Mouse (Mus musculus): ENCODE measurements around the gene Arl6.

Arl6 gene

GRCm38 (mm10) chr16:59639102-59639691 lies at the start of gene Arl6:
Arl6 (minus strand) TSS chr16:59639391.
- peak; percentile 91 for DNase-seq (ENCODE audit: low read depth, low spot score)

DNA sequence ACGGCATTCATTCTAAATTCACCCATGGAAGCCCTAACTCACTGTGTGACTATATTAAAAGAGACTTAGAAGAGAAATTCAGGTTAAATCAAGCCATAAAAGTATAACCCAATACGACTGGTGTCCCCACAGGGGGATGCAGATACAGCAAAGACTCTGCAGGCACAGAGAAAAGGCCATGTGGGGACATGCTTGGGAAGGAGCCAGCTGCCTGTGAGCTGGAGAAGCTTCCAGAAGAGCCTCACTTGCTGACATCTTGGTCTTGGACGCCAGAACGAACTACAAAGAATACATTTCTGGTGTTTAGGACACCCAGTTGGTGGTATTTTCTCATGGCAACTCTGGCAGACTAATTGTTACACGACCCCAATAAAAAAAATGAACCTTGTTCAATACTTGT lies 45.9 kb upstream of the Arl6 start:
- DNase-seq (ENCODE audit: low read depth, low spot score), result no peak

- peak; percentile 82 for DNase-seq (ENCODE audit: low read depth, low spot score)
These were observed 44.2 kb upstream of the Arl6 start for GRCm38 (mm10) chr16:59683434-59683833.

DNA sequence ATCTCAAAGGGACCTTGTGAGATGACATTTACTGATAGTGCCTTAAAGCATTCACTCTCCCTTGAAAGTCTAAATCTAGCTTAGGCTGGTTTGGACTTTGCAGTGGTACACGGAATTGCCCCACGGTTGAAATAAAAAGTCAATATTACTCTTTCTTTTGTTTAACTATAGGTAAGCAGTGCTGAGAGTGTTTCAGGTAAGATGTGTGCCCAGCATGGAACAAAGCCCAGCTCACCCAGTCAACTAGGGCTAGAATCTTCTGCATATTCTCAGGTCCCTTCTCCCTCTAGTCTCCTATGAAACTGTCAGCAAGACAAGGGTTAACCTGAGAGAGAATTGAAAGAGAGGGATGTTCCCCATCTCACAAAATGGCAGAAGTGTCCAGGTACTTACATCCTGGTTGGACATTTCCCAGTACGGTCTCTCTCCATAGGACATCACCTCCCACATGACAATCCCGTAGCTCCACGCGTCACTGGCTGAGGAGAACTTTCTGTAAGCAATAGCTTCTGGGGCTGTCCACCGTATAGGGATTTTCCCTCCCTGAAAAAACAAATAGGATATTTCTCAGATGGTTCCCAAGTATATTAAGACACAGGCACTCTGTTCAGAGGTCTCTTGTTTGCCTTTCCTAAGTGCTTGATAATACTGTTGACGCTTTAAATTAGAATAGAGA lies 43.2 kb upstream of the Arl6 start:
- DNase-seq (ENCODE audit: low read depth, low spot score), result no peak

DNA sequence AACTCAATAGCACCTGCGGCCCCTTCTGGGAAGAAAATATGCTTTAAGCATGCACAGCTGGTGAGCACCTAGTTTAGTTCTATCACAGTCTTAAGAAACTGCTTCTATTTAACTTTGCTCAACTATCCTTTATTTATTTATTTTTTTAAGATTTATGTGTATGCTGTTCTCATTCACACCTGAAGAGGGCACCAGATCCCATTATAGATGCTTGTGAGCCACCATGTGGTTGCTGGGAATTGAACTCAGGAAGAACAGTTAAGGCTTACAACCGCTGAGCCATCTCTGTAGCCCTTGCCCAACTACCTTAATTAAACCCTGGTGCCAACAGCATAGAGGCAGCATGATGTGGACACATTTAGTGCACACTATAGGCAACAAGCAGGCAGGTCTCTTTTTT lies 27.7 kb upstream of the Arl6 start:
- no peak for DNase-seq (ENCODE audit: low read depth, low spot score)

DNA sequence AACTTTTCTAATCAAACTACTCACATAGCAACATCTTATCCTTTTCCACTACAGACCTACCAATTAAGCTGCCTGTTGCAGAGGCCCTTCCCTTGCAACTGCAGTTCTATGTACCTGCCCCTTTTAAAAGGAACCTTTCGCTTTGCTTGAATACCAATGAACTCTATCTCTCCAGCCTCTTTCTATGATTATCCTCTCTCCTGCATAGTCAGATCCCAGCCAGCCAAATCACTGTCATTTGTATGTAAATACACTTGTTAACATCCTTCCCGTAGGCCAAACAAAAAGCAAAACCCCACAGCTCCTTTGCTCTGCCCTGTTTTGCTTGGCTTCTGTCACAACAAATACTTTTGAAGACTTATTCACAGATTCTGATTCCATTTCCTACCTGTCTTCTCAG lies 4.6 kb upstream of the Arl6 start:
- no peak for DNase-seq (ENCODE audit: low read depth, low spot score)

DNA sequence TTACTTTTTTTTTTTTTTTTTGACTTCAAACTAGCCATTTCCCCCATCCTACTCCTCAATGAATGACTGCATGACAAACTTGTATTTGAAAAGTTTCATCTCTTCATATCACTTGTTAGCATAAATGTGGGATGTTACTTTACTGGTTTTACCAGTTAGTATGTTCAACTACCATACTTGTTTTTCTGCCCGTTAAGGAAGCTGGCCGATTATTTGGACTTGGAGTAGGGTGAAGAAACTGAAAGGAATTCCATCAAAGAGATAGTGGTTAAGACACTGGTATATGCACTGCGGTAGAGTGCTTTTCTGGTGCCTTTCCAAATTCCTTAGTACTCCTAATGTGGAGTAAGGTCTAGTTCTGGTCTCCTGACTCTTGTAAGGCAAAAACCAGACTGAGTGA lies 794 bp upstream of the Arl6 start:
- DNase-seq (ENCODE audit: low read depth, low spot score), result no peak

GRCm38 (mm10) chr16:59634598-59634997 lies 4.6 kb downstream of the Arl6 start:
- no peak for DNase-seq (ENCODE audit: low read depth, low spot score)

DNA sequence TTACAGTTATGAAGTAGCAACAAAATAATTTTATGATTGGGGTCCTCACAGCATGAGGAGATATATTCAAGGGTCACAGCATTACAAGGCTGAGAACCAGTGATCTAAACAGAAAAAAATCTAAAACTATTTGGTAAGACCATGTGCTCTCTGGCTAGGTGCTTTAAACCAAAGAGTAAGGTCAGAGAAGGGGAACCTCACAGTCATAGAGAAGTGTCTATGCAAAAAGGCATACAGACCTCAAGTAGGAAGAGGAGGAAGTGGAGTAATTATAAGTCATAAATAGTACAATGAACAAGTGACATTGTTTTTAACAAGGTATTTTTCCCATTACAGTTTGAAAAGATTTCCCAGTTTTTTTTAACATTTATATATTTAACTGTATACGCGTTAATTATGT lies 17.6 kb downstream of the Arl6 start:
- no peak for DNase-seq (ENCODE audit: low read depth, low spot score)

- no peak for DNase-seq (ENCODE audit: low read depth, low spot score)
These were observed 22.0 kb downstream of the Arl6 start for GRCm38 (mm10) chr16:59617167-59617566.

DNA sequence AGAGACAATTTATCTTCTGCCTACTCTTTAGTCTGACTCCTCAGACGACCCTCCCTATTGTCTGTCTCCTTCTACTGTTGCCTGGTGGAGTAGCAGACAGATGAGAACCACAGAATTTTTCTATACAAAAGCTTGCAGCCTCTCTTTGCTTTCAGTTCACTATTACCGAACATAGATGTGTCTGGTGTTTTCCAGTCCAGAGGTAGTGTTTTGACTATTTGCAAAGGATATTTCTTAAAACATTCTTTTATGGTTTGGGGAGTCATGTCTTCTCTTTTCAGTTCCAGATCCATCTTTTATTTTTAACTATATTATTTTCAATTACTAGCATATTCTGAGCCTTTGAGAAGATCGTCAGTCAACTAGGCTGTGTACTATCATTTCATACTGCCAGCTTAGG lies 23.5 kb downstream of the Arl6 start:
- no peak for DNase-seq (ENCODE audit: low read depth, low spot score)

- no peak for DNase-seq (ENCODE audit: low read depth, low spot score)
These were observed 28.4 kb downstream of the Arl6 start for GRCm38 (mm10) chr16:59610750-59611149.

GRCm38 (mm10) chr16:59604078-59604781 lies 35.0 kb downstream of the Arl6 start:
- DNase-seq (ENCODE audit: low read depth, low spot score), result no peak

- peak; percentile 63 for DNase-seq (ENCODE audit: low read depth, low spot score)
These were observed 38.6 kb downstream of the Arl6 start, which contains the start of gene Crybg3 for GRCm38 (mm10) chr16:59600311-59601251. Crybg3 (minus strand) TSS chr16:59600979.

DNA sequence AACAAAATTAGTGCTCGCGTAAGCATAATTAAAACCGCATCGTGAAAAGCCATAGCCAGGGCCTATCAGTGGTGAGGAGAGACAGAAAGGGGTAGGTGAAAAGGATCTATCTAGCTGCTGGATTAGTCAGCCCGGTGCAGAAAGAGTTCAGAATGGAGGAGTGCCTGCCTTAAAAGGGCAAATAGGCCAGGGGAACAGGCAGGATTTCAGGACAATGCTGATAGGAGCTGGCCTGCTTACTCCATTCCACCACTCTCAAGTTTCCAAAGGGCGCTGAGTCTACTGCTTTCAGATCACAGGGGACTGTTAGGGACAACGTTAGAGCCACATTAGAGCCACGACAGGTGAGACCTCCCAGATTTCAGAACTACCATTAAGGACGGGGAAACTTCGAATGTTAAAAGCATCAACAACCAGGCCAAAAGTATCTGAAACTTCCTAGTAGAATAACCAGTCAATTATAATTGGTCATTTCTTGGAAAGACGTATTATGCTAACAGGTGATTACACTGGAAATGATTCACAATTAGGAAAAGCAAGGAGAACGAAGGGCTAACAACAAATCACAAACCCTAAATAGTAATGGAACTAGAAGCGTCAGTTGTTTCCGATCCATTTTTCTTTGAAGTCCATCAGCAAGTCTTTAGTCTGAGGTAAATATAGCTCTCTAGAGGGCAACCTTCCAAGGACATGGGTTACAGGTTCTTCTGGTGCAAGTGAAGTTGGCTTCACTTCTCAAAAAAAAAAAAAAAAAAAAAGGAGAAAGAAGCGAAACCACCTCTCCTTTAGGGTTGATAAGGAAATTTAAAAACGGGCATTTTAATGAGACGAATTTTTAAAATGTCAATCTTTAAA lies 39.6 kb downstream of the Arl6 start:
- DNase-seq (ENCODE audit: low read depth, low spot score), result no peak

- no peak for DNase-seq (ENCODE audit: low read depth, low spot score)
These were observed 40.2 kb downstream of the Arl6 start for GRCm38 (mm10) chr16:59598997-59599396.

DNA sequence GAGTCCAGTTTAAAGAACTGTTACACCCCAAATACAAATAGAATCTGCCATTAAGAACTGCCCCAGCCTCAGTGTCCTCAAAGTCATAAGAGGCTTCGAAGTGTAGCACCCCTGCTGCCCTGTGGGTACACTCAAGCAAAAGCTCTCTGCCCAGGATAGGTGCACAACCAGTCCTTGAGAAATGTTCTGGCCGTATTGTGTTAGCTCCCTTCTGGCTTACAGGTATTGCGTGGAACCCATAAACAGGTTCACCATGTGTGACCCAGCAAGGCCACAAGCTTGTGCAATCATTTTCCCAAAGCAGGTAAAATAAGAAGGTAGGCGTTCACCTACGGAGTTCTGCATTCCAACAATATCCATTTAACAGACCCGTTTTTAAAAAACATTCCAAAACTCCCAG lies 41.9 kb downstream of the Arl6 start:
- no peak for DNase-seq (ENCODE audit: low read depth, low spot score)

DNA sequence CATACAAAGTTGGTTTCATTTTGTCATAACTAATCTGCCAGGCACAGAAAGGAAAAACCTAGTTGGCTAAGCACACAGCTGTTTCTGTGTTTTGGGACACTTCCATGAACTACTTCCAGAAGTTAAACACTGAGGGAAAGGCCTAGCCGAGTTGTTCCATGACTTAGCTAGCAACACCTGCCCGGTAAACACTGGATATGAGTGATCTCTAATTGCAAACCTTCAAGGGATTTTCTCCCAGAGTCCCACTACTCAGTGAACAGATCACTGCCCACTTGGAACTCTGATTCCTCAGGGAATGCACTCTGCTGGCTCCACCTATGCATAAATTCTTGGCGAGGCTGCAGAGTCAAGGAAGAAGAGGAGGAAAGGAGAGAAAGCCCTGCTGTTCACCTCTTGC lies 44.5 kb downstream of the Arl6 start:
- DNase-seq (ENCODE audit: low read depth, low spot score), result no peak

GRCm38 (mm10) chr16:59590790-59591189 lies 48.4 kb downstream of the Arl6 start:
- DNase-seq (ENCODE audit: low read depth, low spot score), result no peak

- no peak for DNase-seq (ENCODE audit: low read depth, low spot score)
These were observed 50.7 kb downstream of the Arl6 start for GRCm38 (mm10) chr16:59588351-59589025.

Measured in forelimb bud, embryonic 11.5 days (tissue).